Mouse (Mus musculus) spleen, adult 2 months (tissue): ENCODE measurements around the gene Sorbs1.

Source experiments
- CTCF ChIP-seq: fragments of 200-500 bp; IDR thresholded peaks from 2 replicates; pipeline ENCODE4 v1.5.1; 2011; ENCODE audit warnings: mild to moderate bottlenecking, inconsistent platforms; ENCODE audit not compliant: insufficient read depth, insufficient read length, insufficient replicate concordance; ENCODE audit errors: extremely low read depth
- POLR2A ChIP-seq: fragments of 200-500 bp; IDR thresholded peaks from 2 replicates; pipeline ENCODE4 v1.6.1; 2011; ENCODE audit warnings: low read depth, low read length, inconsistent platforms

DNA sequence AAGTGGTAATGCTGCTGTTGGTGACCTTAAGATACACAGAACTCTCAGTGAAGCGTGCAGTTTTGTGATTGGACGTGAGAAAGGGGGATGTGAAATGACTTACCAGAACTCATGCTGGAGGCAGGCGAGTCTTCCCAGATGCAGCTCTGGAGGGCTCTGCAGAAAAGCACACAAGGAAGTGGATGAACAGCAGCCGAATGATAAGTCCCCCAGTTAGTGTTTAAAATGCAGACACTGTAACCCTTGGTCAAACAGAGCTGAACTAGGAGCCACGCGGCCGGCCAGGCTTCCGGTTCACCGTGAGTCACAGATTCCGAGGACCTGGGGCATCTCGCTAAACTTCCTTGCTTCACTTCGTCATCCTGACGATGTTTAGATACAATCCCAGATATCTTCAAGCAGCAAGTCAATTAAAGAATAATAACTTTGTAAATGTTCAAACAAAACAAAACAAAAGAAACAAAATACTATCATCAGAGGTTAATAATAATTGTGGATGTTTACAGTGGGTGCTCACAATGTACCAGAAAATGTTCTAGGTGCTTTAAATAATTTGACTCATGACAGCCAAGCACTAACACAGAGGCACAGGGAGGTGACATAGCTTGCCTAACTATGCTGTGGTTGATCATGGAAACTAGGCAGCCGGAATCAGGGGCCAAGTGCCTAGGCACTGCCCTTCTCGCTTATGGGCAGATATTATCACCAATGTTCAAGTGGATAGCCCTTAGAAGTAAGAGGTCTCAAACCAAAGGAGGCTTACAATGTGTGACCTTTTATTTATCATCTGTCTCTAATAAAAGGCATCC, 111.2 kb downstream of the Sorbs1 start:
- TF ChIP-seq CTCF (no peak), POLR2A (no peak)
